Mouse (Mus musculus) thymus, adult 18-20 months (tissue): ENCODE data around the gene Mycbpap.

Source experiments
- DNase-seq, 2 experiments: peaks; one replicate each; pipeline ENCODE4 v3.0.0; 2022; ENCODE audit warnings: mixed read lengths in 2 of 2

The Mycbpap gene

DNA sequence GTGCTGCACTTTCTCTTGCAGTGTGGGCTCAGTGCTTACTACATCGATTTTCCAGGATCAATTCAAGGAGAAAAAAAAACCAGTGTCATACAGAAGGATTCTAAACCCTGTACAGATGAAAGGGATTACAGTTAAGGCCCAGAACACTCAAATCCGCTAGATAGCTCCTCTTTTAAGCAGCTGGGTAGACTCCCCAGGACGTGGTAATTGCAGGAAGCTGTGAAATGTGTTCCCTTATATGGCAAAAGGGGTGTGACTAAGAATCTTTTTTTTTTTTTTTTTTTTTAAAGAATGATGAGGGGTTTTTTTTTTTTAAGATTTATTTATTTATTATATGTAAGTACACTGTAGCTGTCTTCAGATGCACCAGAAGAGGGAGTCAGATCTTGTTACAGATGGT is 7.3 kb upstream of the Mycbpap start:
- no peak for DNase-seq

DNA sequence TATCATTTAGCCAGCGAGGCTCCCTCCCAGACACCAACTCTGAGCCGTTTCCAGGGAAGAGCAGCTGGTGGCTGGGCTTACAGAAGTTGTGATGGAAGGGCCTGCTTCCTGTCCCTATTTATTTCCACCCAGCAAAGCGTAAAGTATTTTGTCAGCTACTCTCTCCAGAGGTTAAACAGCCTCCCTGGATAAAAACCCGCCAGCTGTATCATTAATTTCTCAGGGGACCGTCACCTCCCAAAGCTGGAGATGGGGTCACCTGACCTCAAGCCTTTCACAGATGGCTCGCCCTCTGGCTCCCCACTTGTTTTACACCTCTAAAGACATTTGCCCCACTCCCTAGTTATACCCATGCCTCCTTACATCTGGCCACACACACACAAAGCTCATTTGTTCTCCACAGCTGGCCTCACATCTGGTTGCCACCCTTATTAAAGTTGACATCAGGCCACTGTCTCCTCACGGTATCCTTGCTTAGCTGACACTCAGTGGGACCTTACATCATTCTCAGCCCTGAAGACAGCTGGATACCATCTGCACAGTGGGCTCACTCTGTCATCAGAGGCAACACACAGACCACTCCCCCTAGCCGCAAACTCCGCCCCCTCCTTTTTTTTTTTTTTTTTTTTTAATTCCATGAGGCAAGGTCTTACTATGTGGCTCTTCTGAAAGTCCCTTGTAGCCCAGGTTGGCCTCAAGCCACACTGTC is 4.8 kb upstream of the Mycbpap start:
- DNase-seq = no peak

DNA sequence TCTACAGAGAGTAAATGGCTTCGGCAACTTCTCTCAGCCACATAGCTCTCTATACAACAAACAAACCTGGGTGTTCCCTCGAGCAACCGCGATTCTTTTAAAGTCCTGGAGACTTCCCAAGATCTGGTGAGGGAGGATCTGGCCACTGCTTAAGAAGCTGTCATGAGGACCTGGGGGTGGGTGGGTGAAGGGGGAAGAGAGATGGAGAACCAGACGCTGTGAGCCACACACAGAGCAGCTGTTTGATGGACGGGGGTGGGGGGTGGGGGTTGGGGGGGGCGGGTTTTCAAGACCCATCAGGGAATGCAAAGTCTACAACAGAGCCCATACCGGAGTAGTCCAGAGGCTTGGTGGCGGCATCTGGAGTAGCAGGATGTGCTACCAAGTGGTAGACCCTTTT is 8.1 kb downstream of the Mycbpap start:
- no peak for DNase-seq

- no peak for DNase-seq
These were observed 12.6 kb downstream of the Mycbpap start for GRCm38 (mm10) chr11:94508976-94509375.

GRCm38 (mm10) chr11:94501482-94501881 is 20.1 kb downstream of the Mycbpap start:
- DNase-seq = no peak

- no peak for DNase-seq
These were observed 21.2 kb downstream of the Mycbpap start for GRCm38 (mm10) chr11:94500362-94500761.

- DNase-seq = no peak
These were observed 21.8 kb downstream of the Mycbpap start, which contains the start of gene Epn3 for GRCm38 (mm10) chr11:94499661-94500152. Gene Epn3 (minus strand): TSS chr11:94499974.

- no peak for DNase-seq
These were observed 22.5 kb downstream of the Mycbpap start for GRCm38 (mm10) chr11:94499035-94499434.

GRCm38 (mm10) chr11:94498093-94498996 is 23.2 kb downstream of the Mycbpap start:
- no peak for DNase-seq

DNA sequence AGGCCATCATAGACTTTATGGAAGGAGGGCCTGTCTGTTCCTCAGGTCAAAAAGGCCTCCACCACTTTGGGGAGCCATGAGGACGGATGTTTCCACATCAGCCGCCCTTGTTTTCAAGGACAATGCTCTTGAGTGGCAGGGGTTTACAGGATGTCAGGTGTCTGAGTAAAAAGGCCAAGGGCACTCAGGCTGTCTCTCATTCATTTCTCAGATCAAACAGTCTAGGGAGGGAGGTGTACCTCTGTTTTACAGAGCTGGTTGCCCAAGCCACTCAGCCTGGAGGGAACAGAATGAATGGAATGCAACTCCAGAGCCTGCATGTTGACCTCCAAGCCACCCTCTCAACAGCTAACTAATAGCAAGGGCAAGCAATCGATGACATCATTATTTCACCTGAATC is 26.1 kb downstream of the Mycbpap start:
- no peak for DNase-seq

DNA sequence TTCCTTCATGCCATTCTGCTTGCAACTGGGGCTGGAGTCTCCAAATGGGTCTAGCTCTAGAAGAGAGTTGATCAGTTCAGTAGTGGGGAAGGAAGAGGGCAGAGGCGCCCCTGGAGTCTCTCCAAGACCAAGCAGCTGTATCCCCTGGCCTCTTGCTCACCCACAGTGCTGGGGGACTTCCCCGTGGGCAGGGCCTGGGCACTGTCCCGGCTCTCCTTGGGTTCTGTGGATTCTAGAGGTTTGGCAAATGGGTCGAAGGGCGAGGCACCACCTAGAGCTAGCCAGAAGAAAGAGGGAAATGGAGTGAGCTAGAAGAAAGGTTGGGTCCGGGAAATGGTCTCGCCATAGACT is 29.8 kb downstream of the Mycbpap start:
- no peak for DNase-seq

DNA sequence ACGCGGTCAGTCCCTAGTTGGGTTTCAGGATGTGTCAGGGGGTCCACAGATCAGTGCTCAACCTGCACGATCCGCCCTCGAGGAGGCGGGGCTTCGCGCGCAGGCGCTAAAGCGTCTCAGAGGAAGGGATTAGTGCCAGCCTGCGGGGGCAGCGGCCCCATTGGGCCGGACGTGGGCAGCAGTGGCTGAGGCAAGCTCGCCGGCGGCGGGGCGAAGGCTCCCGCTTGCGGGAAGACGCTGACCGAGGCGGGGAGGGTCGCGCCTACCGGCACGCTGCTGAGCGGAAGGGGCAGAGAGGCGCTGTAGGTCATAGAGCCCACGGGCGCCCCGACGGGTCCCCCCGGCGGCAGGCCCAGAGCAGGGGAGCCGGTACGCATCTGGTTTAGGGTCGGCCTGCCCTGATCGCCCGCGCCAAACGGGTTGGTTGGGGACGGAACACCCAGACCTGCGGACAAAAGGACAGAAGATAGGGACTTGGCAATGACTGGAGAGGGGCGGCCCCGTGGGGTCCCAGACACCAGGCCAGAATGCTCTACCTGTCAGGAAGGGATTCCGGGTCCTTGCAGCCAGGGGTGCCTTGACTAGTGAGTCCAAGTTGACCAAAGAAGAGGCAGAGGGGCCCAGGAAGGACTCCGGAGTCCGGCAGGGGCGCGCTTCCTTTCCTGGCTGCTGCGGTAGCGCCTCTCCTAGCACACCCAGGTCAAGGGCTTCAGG is 30.4 kb downstream of the Mycbpap start:
- DNase-seq = no peak

- DNase-seq = no peak
These were observed 31.8 kb downstream of the Mycbpap start for GRCm38 (mm10) chr11:94489745-94490144.

- no peak for DNase-seq
These were observed 32.6 kb downstream of the Mycbpap start for GRCm38 (mm10) chr11:94488767-94489533.

DNA sequence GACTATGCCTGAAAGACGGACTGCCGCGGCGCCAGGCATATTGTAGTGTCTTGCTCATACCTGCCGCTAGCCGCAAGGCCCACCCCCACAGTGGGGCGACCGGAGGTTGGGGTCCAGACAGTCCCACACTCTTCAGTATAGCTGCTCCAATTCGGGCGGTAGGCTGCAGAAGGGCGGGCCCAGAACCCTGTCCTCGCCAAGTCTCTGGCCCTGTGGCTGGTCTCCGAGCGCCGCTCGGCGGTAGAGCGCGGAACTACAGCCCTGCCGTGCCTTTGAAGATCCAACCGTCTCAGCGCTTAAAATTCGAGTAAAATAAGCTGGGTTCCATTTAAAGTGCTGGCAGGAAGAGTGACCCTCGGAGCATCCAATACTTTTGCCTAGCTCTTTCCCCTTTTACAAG is 35.5 kb downstream of the Mycbpap start, which contains the start of gene Spata20:
Gene Spata20, minus strand, starts transcription at position 179 of the 400 bp plus-strand sequence.
- peak; percentile 18 to 28 for DNase-seq

- DNase-seq = no peak
These were observed 36.3 kb downstream of the Mycbpap start for GRCm38 (mm10) chr11:94485223-94485622.

GRCm38 (mm10) chr11:94484636-94485035 is 36.9 kb downstream of the Mycbpap start:
- no peak for DNase-seq

- DNase-seq = no peak
These were observed 37.6 kb downstream of the Mycbpap start for GRCm38 (mm10) chr11:94483921-94484320.

DNA sequence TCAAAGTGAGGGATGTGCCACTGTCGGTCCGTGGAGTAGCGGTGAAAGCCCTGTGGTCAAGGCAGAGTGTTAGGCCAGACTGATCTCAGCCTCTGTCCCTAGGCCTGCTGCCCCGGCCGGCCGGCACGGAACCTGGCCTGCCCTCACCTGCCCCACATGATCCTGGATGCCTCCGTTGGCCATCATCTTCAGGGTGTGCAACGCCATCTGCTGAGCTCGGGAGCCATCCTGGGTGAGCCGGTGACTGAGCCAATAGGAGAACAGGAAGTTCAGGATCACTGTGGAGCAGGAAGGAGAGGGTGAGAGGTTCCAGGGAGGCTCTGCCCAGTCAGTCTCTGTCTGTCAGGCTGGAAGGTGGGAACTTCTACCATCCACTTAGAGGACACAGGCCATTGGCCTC is 38.1 kb downstream of the Mycbpap start:
- DNase-seq = no peak

GRCm38 (mm10) chr11:94482738-94483137 is 38.8 kb downstream of the Mycbpap start:
- no peak for DNase-seq

- no peak for DNase-seq
These were observed 39.6 kb downstream of the Mycbpap start for GRCm38 (mm10) chr11:94481963-94482362.

DNA sequence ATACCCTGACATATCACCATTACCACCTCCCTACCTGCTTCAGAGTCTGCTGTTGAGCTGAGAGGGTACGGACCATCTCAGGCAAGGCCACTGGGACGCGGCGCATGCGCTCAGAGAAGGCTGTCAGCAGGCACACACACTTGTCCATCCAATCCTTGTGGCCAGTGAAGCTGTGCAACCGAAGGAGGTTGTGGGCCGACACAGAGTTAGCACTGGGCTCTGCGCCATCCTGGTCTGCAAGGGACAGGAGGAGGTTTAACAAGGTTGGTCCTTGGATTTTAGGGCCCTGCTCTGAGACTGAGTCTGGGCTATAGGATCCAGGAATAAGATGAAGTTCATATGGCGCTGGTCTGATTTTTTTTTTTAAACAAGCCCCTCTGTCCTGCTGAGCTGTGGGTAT is 41.2 kb downstream of the Mycbpap start:
- no peak for DNase-seq
